Mouse (Mus musculus) C2C12 (cell line): ENCODE measurements at regions not wholly inside any gene's neighbourhood (a gene's known extent, or its start where the extent isn't known, plus 50 kb on each side); places are given as distances from the start of the nearest gene placed in this dataset.

ENCODE experiments used
- H3K27me3 ChIP-seq: one replicate; pipeline ENCODE4 v1.6.1; 2011; ENCODE audit not compliant: control insufficient read depth, insufficient read depth, insufficient read length
- H3K36me3 ChIP-seq: one replicate; pipeline ENCODE4 v1.6.1; 2011; ENCODE audit not compliant: control insufficient read depth, insufficient read depth
- H3K4me3 ChIP-seq: one replicate; pipeline ENCODE4 v1.5.1; 2011; ENCODE audit warnings: mild to moderate bottlenecking, control low read depth; ENCODE audit not compliant: poor library complexity, insufficient read depth, severe bottlenecking
- H3K79me2 ChIP-seq: one replicate; pipeline ENCODE4 v1.6.1; 2011; ENCODE audit not compliant: control insufficient read depth, insufficient read depth
- H3K79me3 ChIP-seq: one replicate; pipeline ENCODE4 v1.6.1; 2011; ENCODE audit warnings: low read depth, control low read depth
- H3ac ChIP-seq: one replicate; pipeline ENCODE3; 2011; ENCODE audit warnings: low read depth; ENCODE audit not compliant: control insufficient read depth, insufficient read length
- CEBPB ChIP-seq: IDR thresholded peaks from one replicate; pipeline ENCODE4 v1.6.1; 2011; ENCODE audit warnings: low read depth, mild to moderate bottlenecking, control low read depth, moderate library complexity
- CTCF ChIP-seq: IDR thresholded peaks from one replicate; pipeline ENCODE4 v1.5.1; 2011; ENCODE audit not compliant: control insufficient read depth, insufficient read depth, insufficient read length
- FOSL1 ChIP-seq: IDR thresholded peaks from one replicate; pipeline ENCODE4 v1.8.0; 2011; ENCODE audit warnings: mild to moderate bottlenecking, low read length; ENCODE audit not compliant: poor library complexity, insufficient read depth, severe bottlenecking
- MAX ChIP-seq: IDR thresholded peaks from one replicate; pipeline ENCODE4 v1.6.1; 2011; ENCODE audit warnings: mild to moderate bottlenecking, control low read depth
- MYOD1 ChIP-seq: IDR thresholded peaks from one replicate; pipeline ENCODE4 v1.6.1; 2011; ENCODE audit warnings: low read depth; ENCODE audit not compliant: control insufficient read depth, insufficient read length
- MYOG ChIP-seq: IDR thresholded peaks from one replicate; pipeline ENCODE4 v1.6.1; 2011; ENCODE audit not compliant: control insufficient read depth, insufficient read length; ENCODE audit errors: extremely low read depth
- USF1 ChIP-seq: IDR thresholded peaks from one replicate; pipeline ENCODE4 v1.6.1; 2011; ENCODE audit warnings: low read depth, mild to moderate bottlenecking, control low read depth, moderate library complexity

DNA sequence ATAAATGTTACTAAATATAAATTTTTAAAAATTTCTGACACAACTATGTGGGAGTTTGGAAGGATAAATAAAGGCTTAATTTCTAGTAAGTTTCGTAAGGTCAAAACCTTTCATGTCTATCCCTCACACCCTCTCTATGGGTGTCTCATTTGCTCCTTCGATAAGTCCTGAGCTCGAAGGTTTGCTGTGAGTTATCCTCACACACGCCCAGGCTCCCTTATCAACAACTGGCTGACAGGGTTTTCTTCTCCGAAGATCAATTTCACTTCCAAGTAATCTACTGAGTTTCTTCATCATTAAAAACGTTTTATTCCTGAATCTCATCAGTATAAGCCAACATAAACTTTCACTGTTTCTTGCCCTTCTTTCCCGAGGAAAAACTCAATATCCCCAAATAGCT lies 416.0 kb upstream of the Nudt12 start:
- no peaks in the 10 kb centered on the region for H3K79me3 ChIP-seq
- no peak overlapping the region for H3K4me3 ChIP-seq
- H3K79me2 ChIP-seq: no peaks in the 10 kb centered on the region

DNA sequence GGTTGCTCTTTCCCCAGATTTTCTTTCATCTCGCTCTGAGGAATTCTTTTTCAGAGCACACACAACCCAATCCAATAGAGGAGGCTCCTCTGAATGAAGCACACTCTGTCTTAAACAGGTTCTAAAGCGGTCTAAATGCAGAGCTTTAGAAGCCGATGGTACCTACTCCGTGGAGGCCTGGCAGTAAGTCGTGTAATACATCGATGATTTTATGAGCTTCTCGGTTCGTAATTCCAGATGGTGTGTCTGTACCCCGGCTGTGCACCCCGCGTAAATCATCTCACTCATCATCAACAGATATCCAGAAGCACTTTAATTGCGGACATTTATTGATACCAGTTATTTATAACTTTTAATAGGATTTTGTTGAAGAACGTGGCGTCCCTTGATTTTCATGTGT lies 408.3 kb upstream of the Nudt12 start:
- H3K4me3 ChIP-seq: no peak overlapping the region
- H3K79me3 ChIP-seq: no peaks in the 10 kb centered on the region
- no peaks in the 10 kb centered on the region for H3K36me3 ChIP-seq
- no peaks in the 10 kb centered on the region for H3K79me2 ChIP-seq
- no peak for TF ChIP-seq MYOG
- TF ChIP-seq FOSL1: no peak
- TF ChIP-seq MAX: no peak
- TF ChIP-seq MYOD1: no peak
- TF ChIP-seq CTCF: no peak
- no peak for TF ChIP-seq USF1
- TF ChIP-seq CEBPB: no peak
- H3ac ChIP-seq: no peak overlapping the region
- no peaks in the 10 kb centered on the region for H3K27me3 ChIP-seq

More for the DNA sequence above, 416.0 kb upstream of the Nudt12 start:
- Histone ChIP-seq H3K27me3 (no peaks in the 10 kb centered on the region), H3K36me3 (no peaks in the 10 kb centered on the region), H3ac (no peak overlapping the region)
- no peak for TF ChIP-seq MYOD1
- no peak for TF ChIP-seq MAX
- no peak for TF ChIP-seq USF1
- TF ChIP-seq CEBPB: no peak
- no peak for TF ChIP-seq FOSL1
- TF ChIP-seq CTCF: no peak
- TF ChIP-seq MYOG: no peak

DNA sequence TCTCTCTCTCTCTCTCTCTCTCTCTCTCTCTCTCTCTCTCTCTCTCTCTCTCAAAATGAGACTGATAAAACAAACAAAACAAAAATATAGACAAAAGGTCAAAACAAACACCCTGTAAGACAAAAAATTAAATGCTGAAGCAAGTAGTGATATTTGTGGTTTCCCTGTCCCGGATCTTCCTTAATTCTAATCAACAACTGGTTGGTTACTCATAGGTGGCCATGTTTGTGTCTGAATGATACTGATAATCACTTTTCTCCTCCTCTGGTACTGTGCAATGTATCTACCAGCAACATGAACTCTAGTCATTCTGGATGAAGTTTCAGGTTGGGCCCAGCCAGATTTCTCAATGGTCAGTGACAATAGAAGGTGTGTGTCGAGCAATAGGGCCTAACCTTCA lies 396.1 kb upstream of the Nudt12 start:
- H3K36me3 ChIP-seq: no peaks in the 10 kb centered on the region

DNA sequence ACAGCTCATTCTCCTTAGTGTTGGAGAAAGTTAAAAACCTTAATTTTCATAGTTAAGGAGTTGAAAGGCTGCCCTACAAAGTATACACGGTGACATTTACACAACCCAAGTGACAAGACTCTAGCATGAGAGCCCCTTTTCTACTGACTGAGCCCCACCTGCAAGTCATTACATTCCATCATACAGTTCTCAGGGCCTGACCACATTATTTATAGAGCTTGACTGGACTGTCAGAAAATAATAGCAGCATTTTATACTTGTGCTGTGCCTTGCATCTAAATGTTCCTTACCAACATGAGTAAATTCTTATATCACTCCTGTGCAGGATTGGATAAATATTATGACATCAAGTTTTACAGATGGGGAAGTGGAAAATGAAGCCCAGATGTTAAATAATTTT lies 391.4 kb upstream of the Nudt12 start:
- Histone ChIP-seq H3K4me3 (no peak overlapping the region), H3K36me3 (no peaks in the 10 kb centered on the region), H3K27me3 (no peaks in the 10 kb centered on the region), H3K79me2 (no peaks in the 10 kb centered on the region), H3K79me3 (no peaks in the 10 kb centered on the region), H3ac (no peak overlapping the region)
- no peak for TF ChIP-seq MYOD1
- no peak for TF ChIP-seq MYOG
- no peak for TF ChIP-seq CEBPB
- no peak for TF ChIP-seq USF1
- no peak for TF ChIP-seq CTCF
- no peak for TF ChIP-seq FOSL1

More for the DNA sequence above, 396.1 kb upstream of the Nudt12 start:
- H3K4me3 ChIP-seq: no peak overlapping the region
- no peak overlapping the region for H3ac ChIP-seq
- no peaks in the 10 kb centered on the region for H3K79me3 ChIP-seq
- no peaks in the 10 kb centered on the region for H3K79me2 ChIP-seq
- H3K27me3 ChIP-seq: no peaks in the 10 kb centered on the region
- TF ChIP-seq CEBPB (no peak), FOSL1 (no peak), USF1 (no peak), MYOG (no peak), CTCF (no peak), MAX (no peak), MYOD1 (no peak)

DNA sequence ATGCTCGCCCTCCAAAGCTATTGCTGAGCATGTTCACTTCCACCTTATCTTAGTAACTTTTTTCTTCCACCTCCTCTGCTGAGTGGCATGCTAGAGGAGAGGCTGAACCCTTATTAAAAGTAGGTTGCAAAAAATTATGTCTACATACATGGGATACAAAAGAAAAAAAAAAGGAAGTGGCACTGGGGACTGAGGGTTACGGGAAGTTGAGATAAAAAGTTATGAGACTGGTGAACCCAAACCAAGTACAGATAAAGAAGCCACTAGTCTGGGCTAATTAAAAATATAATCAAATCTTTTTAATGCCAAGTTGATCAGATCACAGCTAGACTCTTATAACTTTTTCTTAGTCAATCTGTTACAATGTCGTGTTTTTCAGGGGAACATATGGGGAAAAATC lies 384.2 kb upstream of the Nudt12 start:
- no peak overlapping the region for H3ac ChIP-seq
- no peaks in the 10 kb centered on the region for H3K27me3 ChIP-seq
- no peaks in the 10 kb centered on the region for H3K79me2 ChIP-seq
- no peaks in the 10 kb centered on the region for H3K79me3 ChIP-seq
- H3K36me3 ChIP-seq: no peaks in the 10 kb centered on the region
- TF ChIP-seq MYOD1 (no peak), MAX (no peak), FOSL1 (no peak), CTCF (no peak), CEBPB (no peak), MYOG (no peak), USF1 (no peak)
- H3K4me3 ChIP-seq: no peak overlapping the region

DNA sequence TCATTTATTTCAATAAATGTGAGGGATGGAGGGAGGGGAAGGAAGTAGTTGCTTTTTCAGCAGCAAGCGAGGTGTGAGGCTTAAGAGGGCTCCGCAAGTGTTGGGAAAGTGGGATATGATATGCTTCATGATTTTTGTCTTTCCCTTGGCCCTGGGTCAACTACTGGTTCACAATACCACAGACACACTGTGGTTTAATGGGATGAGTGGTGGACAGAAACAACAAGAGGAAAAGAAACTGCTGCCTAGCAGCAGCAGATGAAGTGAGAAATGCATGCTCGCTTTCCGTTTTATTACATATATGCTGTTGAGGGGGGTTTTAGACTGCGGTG lies 369.9 kb upstream of the Nudt12 start:
- no peak overlapping the region for H3K4me3 ChIP-seq
- TF ChIP-seq CTCF (no peak), USF1 (no peak), CEBPB (no peak), FOSL1 (no peak), MYOD1 (no peak), MYOG (no peak), MAX (no peak)
- H3K79me2 ChIP-seq: no peaks in the 10 kb centered on the region
- no peaks in the 10 kb centered on the region for H3K27me3 ChIP-seq
- no peaks in the 10 kb centered on the region for H3K36me3 ChIP-seq
- H3ac ChIP-seq: no peak overlapping the region
- no peaks in the 10 kb centered on the region for H3K79me3 ChIP-seq
